8 mouse cellular contexts compared by ENCODE assay signal in the genomic region with DNA sequence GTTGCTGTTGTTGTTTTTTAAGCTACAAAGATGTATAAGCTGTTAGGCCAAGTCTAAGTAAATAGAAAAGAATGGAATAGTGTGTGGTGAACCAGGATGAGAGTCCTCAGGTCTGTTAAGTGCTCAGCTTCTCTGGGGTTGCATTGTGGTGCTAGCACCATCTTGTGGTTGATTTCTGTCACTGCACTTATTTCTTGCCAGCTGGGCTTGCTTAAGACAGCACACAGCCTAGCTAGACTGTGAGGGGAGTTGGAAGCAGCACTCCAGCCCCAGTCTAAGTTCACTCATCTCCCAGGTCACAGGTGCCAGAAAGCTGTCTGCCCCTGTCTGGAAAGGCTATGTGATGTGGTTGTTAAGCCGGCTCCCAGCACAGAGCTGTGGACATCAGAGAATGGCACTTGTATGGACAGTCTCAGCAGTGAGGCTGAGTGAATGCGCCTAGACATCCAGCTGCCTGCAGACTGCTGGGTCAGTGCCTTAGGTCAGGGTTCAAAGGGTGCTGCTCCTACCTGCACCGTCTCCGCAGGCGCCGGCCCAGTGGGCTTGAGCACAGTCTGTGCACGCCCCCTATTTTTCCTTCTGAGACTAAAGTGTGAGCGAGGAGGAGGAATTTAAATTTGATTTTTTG. TPM values are rescaled to one million over a fixed set of nuclear protein-coding genes. Genes with fewer than 3 reads are reported as not detected.
A peak's percentile ranks its signal among the peaks of the same experiment; 100 is the strongest.
DNase-seq lines count a peak whose midpoint lies in the region; ATAC-seq and TF ChIP-seq lines count a peak whose summit lies in the region.

No protein-coding gene starts in this region.

- no peak overlapping the region for H3K9ac ChIP-seq in heart, embryonic 11.5 days (ENCODE audit: low read depth, low read length)
- H3K9ac ChIP-seq in kidney, embryonic 15.5 days, result no peak overlapping the region
- no peak overlapping the region for H3K9ac ChIP-seq in limb, embryonic 15.5 days
- no peak overlapping the region for H3K9ac ChIP-seq in stomach, embryonic 15.5 days

- 88% methylated on average over 8 of the region's 8 CpGs for WGBS in heart, embryonic 11.5 days (ENCODE audit: insufficient replicate concordance)
- WGBS in kidney, embryonic 15.5 days, result 89% methylated on average over 8 of the region's 8 CpGs
- WGBS in limb, embryonic 15.5 days, result 92% methylated on average over 8 of the region's 8 CpGs
- 84% methylated on average over 8 of the region's 8 CpGs for WGBS in stomach, embryonic 15.5 days

- H3K36me3 ChIP-seq in C2C12 (ENCODE audit: control insufficient read depth, insufficient read depth), result peaks cover 51% of the 10 kb centered on the region
- no peaks in the 10 kb centered on the region for H3K36me3 ChIP-seq in heart, embryonic 11.5 days (ENCODE audit: control insufficient read depth, insufficient read depth, low read length)
- H3K36me3 ChIP-seq in kidney, embryonic 15.5 days, result peaks cover 44% of the 10 kb centered on the region
- H3K36me3 ChIP-seq in limb, embryonic 15.5 days, result peaks cover 32% of the 10 kb centered on the region
- H3K36me3 ChIP-seq in stomach, embryonic 15.5 days, result 0 out of 2 replicates have a peak, but pooled peaks cover 5% of the 10 kb centered on the region

- H3K4me3 ChIP-seq in C2C12 (ENCODE audit: insufficient read depth, poor library complexity, severe bottlenecking), result no peak overlapping the region
- H3K4me3 ChIP-seq in embryonic fibroblast, embryonic 13.5 days (ENCODE audit: insufficient read depth, low read length), result no peak overlapping the region
- H3K4me3 ChIP-seq in heart, embryonic 11.5 days (ENCODE audit: low read depth, low read length), result no peak overlapping the region
- H3K4me3 ChIP-seq in kidney, embryonic 15.5 days (replicated peaks), result no peak overlapping the region
- H3K4me3 ChIP-seq in limb, embryonic 15.5 days, result no peak overlapping the region
- H3K4me3 ChIP-seq in stomach, embryonic 15.5 days (replicated peaks), result no peak overlapping the region

- DNase-seq in adrenal gland, postnatal 36 days, result peak; percentile 52 to 65

- no peak overlapping the region for H3K4me2 ChIP-seq in heart, embryonic 11.5 days
- H3K4me2 ChIP-seq in kidney, embryonic 15.5 days, result no peak overlapping the region
- no peak overlapping the region for H3K4me2 ChIP-seq in limb, embryonic 15.5 days
- H3K4me2 ChIP-seq in stomach, embryonic 15.5 days, result no peak overlapping the region

- peaks cover 4% of the 10 kb centered on the region for H3K79me3 ChIP-seq in C2C12 (ENCODE audit: low read depth)

- H3K9me3 ChIP-seq in heart, embryonic 11.5 days (replicated peaks; ENCODE audit: control insufficient read depth, low read length), result no peaks in the 10 kb centered on the region
- H3K9me3 ChIP-seq in kidney, embryonic 15.5 days (replicated peaks), result no peaks in the 10 kb centered on the region
- no peaks in the 10 kb centered on the region for H3K9me3 ChIP-seq in limb, embryonic 15.5 days
- H3K9me3 ChIP-seq in stomach, embryonic 15.5 days, result no peaks in the 10 kb centered on the region

- TF ChIP-seq POLR2A in embryonic fibroblast, embryonic 13.5 days (IDR thresholded peaks at IDR 0.05; ENCODE audit: low read depth, low read length), result no peak

- no peak overlapping the region for H3ac ChIP-seq in C2C12 (ENCODE audit: control insufficient read depth, insufficient read length, low read depth)

- no peak overlapping the region for H3K27ac ChIP-seq in embryonic fibroblast, embryonic 13.5 days (ENCODE audit: insufficient read depth, low read length)
- H3K27ac ChIP-seq in heart, embryonic 11.5 days (ENCODE audit: low read depth, low read length), result no peak overlapping the region
- H3K27ac ChIP-seq in kidney, embryonic 15.5 days, result no peak overlapping the region
- H3K27ac ChIP-seq in limb, embryonic 15.5 days, result no peak overlapping the region
- H3K27ac ChIP-seq in stomach, embryonic 15.5 days, result no peak overlapping the region

- TF ChIP-seq CTCF in C2C12 (IDR thresholded peaks at IDR 0.05; ENCODE audit: control insufficient read depth, insufficient read depth, insufficient read length), result peak; percentile 61
- peak; percentile 48; the same call in 1 of the 2 replicates for TF ChIP-seq CTCF in embryonic fibroblast, embryonic 13.5 days (IDR thresholded peaks at IDR 0.05; ENCODE audit: borderline replicate concordance, insufficient read depth, low read length)

- no peaks in the 10 kb centered on the region for H3K79me2 ChIP-seq in C2C12 (ENCODE audit: control insufficient read depth, insufficient read depth)

- H3K4me1 ChIP-seq in embryonic fibroblast, embryonic 13.5 days (ENCODE audit: control insufficient read depth, insufficient read depth, low read length), result peaks cover 6% of the 10 kb centered on the region
- no peaks in the 10 kb centered on the region for H3K4me1 ChIP-seq in heart, embryonic 11.5 days (ENCODE audit: control insufficient read depth, insufficient read depth, low read length)
- no peaks in the 10 kb centered on the region for H3K4me1 ChIP-seq in kidney, embryonic 15.5 days
- H3K4me1 ChIP-seq in limb, embryonic 15.5 days, result peaks cover 3% of the 10 kb centered on the region; the same call in 1 of the 2 replicates
- H3K4me1 ChIP-seq in stomach, embryonic 15.5 days, result no peaks in the 10 kb centered on the region

- peak; percentile 35; the same call in 1 of the 2 replicates for ATAC-seq in heart, embryonic 11.5 days (replicated peaks; ENCODE audit: insufficient number of reproducible peaks, low FRiP score, low TSS enrichment)
- ATAC-seq in kidney, embryonic 15.5 days (replicated peaks; ENCODE audit: low FRiP score), result peak; percentile 71; the same call in 1 of the 2 replicates
- peak; percentile 75; the same call in 1 of the 2 replicates for ATAC-seq in limb, embryonic 15.5 days (ENCODE audit: insufficient number of reproducible peaks, low FRiP score, low TSS enrichment, low read depth)
- peak; percentile 87 for ATAC-seq in monocyte, adult 5-6 weeks (replicated peaks; ENCODE audit: insufficient number of reproducible peaks, low FRiP score, low TSS enrichment, poor library complexity, severe bottlenecking)
- ATAC-seq in stomach, embryonic 15.5 days (ENCODE audit: insufficient read depth, low FRiP score, low read depth), result peak; percentile 47; the same call in 1 of the 2 replicates

- H3K27me3 ChIP-seq in C2C12 (ENCODE audit: control insufficient read depth, insufficient read depth, insufficient read length), result no peaks in the 10 kb centered on the region
- no peaks in the 10 kb centered on the region for H3K27me3 ChIP-seq in heart, embryonic 11.5 days (ENCODE audit: control insufficient read depth, insufficient read depth, low read length)
- H3K27me3 ChIP-seq in kidney, embryonic 15.5 days, result no peaks in the 10 kb centered on the region
- no peaks in the 10 kb centered on the region for H3K27me3 ChIP-seq in limb, embryonic 15.5 days
- H3K27me3 ChIP-seq in stomach, embryonic 15.5 days (replicated peaks), result no peaks in the 10 kb centered on the region

TF ChIP-seq in C2C12, 6 proteins besides CTCF, POLR2A, EP300 and RAD21:
- no peak for TF ChIP-seq MYOD1 (IDR thresholded peaks at IDR 0.05; ENCODE audit: control insufficient read depth, insufficient read length, low read depth)
- no peak for TF ChIP-seq FOSL1 (IDR thresholded peaks at IDR 0.05; ENCODE audit: insufficient read depth, low read length, poor library complexity, severe bottlenecking)
- no peak for TF ChIP-seq MAX (IDR thresholded peaks at IDR 0.05)
- no peak for TF ChIP-seq MYOG (IDR thresholded peaks at IDR 0.05; ENCODE audit: control insufficient read depth, extremely low read depth, insufficient read length)
- TF ChIP-seq CEBPB (IDR thresholded peaks at IDR 0.05; ENCODE audit: low read depth), result no peak
- TF ChIP-seq USF1 (IDR thresholded peaks at IDR 0.05; ENCODE audit: low read depth), result no peak

RNA-seq across cellular contexts. Expression of gene Vti1a, which starts 16.7 kb away (rescaled TPM):
- 10.4 TPM for polyA plus RNA-seq in C2C12 (2012; fragmentation: generic; extraction: Trizol)
- 10 to 100 TPM; 33.5 to 37.4 TPM for total RNA-seq in adrenal gland, postnatal 36 days (2021)
- 20.9 and 22.6 TPM in 2 replicates for polyA plus RNA-seq in embryonic fibroblast, embryonic 13.5 days (2011; ENCODE audit: insufficient read length, low read depth, missing spikeins)
- polyA plus RNA-seq in heart, embryonic 11.5 days (2014; fragmentation: Nextera tagmentation; extraction: Ambion mirVana), result 17.5 and 19.0 TPM in 2 replicates
- polyA plus RNA-seq in kidney, embryonic 15.5 days (2015; fragmentation: Nextera tagmentation; extraction: Ambion mirVana), result 28.7 and 30.6 TPM in 2 replicates
- 26.4 and 27.7 TPM in 2 replicates for polyA plus RNA-seq in limb, embryonic 15.5 days (2015; fragmentation: Nextera tagmentation; extraction: Ambion mirVana)
- 57.6 to 105 TPM (median 67.7 TPM) in 3 replicates for total RNA-seq in monocyte, adult 5-6 weeks (2017)
- 23.5 and 26.4 TPM in 2 replicates for polyA plus RNA-seq in stomach, embryonic 15.5 days (2015; fragmentation: Nextera tagmentation; extraction: Ambion mirVana)

RNA-seq across cellular contexts. Expression of gene Zdhhc6, which starts 16.9 kb away (rescaled TPM):
- polyA plus RNA-seq in C2C12 (2012; fragmentation: generic; extraction: Trizol), result 32.6 TPM
- 10 to 100 TPM; 40.1 to 43.1 TPM for total RNA-seq in adrenal gland, postnatal 36 days (2021)
- 44.4 and 52.8 TPM in 2 replicates for polyA plus RNA-seq in embryonic fibroblast, embryonic 13.5 days (2011; ENCODE audit: insufficient read length, low read depth, missing spikeins)
- 76.1 and 82.5 TPM in 2 replicates for polyA plus RNA-seq in heart, embryonic 11.5 days (2014; fragmentation: Nextera tagmentation; extraction: Ambion mirVana)
- polyA plus RNA-seq in kidney, embryonic 15.5 days (2015; fragmentation: Nextera tagmentation; extraction: Ambion mirVana), result 98.6 and 99.7 TPM in 2 replicates
- polyA plus RNA-seq in limb, embryonic 15.5 days (2015; fragmentation: Nextera tagmentation; extraction: Ambion mirVana), result 84.2 and 85.3 TPM in 2 replicates
- total RNA-seq in monocyte, adult 5-6 weeks (2017), result 83.3 to 102 TPM (median 84.5 TPM) in 3 replicates
- 96.1 and 96.8 TPM in 2 replicates for polyA plus RNA-seq in stomach, embryonic 15.5 days (2015; fragmentation: Nextera tagmentation; extraction: Ambion mirVana)

Comparison
In these comparisons a context has a peak if more than half of its experiments do, and no peak if none do; other contexts are left out.
1. ATAC-seq: peak in every context shown above with its lines; median percentile 87 in monocyte, adult 5-6 weeks; 75 in limb, embryonic 15.5 days; 71 in kidney, embryonic 15.5 days; 47 in stomach, embryonic 15.5 days; 35 in heart, embryonic 11.5 days.